Comparison of ENCODE assay signal across 13 mouse cellular contexts in the genomic region with DNA sequence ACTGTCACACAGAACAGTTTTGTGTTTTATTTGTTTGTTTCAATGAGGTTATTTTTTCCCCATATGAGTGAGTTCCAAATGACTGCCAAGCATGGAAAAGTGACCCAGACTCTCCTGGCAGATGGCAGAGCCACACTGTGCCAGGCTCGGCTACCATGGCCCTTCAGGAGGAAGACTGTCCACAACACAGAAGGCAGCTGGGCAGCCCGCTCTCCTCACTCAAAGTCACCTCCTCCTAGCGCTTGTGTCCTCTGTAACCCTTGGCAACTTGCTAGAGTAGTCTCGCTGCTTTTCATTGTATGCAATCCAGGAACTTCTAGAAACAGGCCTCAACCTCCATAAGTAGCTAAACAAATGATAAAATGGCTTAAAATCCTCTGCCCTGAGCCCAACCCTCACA.
A peak's percentile ranks its signal among the peaks of the same experiment; 100 is the strongest.
DNase-seq lines count a peak whose midpoint lies in the region; ATAC-seq and TF ChIP-seq lines count a peak whose summit lies in the region.
"Had no signal": no experiment of that assay in that cellular context is flagged by ENCODE, and none has a peak within 500 bp of the region (broad histone marks: within the 10 kb centered on the region; RNA-seq: fewer than 3 reads in every experiment).

No protein-coding gene starts in this region.

- WGBS in kidney, adult 2 months = 73% methylated on average over 4 of the region's 4 CpGs

- no peak for ATAC-seq in cerebellum, adult (ENCODE audit: insufficient number of reproducible peaks, low FRiP score, low TSS enrichment)

- intact Hi-C loops in left cerebral cortex, adult 2 months (cut with DNase I) = no loop called here

- no peaks in the 10 kb centered on the region for H3K27me3 ChIP-seq in kidney, adult 2 months (replicated peaks; ENCODE audit: control insufficient read depth, insufficient read depth, low read length)
- H3K27me3 ChIP-seq: limb, embryonic 12.5 days; neural tube, embryonic 12.5 days; stomach, embryonic 15.5 days had no signal

- H3K36me3 ChIP-seq in kidney, adult 2 months (ENCODE audit: control insufficient read depth, insufficient read depth, low read length) = no peaks in the 10 kb centered on the region
- H3K36me3 ChIP-seq: limb, embryonic 12.5 days; neural tube, embryonic 12.5 days; stomach, embryonic 15.5 days had no signal

- H3K4me3 ChIP-seq in left cerebral cortex, adult 2 months = no peak overlapping the region
- H3K4me3 ChIP-seq in kidney, adult 2 months (ENCODE audit: insufficient read depth, low read depth, low read length) = no peak overlapping the region
- H3K4me3 ChIP-seq: limb, embryonic 12.5 days; neural tube, embryonic 12.5 days; stomach, embryonic 15.5 days had no signal

- no peak for TF ChIP-seq POLR2A in kidney, adult 2 months (IDR thresholded peaks at IDR 0.05; ENCODE audit: low read depth, low read length)

- TF ChIP-seq CTCF in left cerebral cortex, adult 2 months (IDR thresholded peaks at IDR 0.05) = no peak
- TF ChIP-seq CTCF in kidney, adult 2 months (conservative IDR thresholded peaks at IDR 0.05; ENCODE audit: insufficient read depth, insufficient read length, low read depth, low read length) = no peak

- H3K27ac ChIP-seq in left cerebral cortex, adult 2 months = peak overlapping the region; percentile 28; the same call in 1 of the 2 replicates
- H3K27ac ChIP-seq in kidney, adult 2 months (ENCODE audit: insufficient read depth, low read depth, low read length) = no peak overlapping the region
- H3K27ac ChIP-seq: limb, embryonic 12.5 days; neural tube, embryonic 12.5 days; stomach, embryonic 15.5 days had no signal

- peak; percentile 8 for DNase-seq in cerebellum, adult 11 months
- DNase-seq in right cerebral cortex, adult 18-20 months = peak; percentile 49
- no peak for DNase-seq in right cerebral cortex, postnatal 4 days
- DNase-seq in left cerebral cortex, adult 2 months (ENCODE audit: extremely low spot score in 1 of 2, low spot score in 2 of 2) = peak in 1 of 2 experiments; percentile 34
- DNase-seq in kidney, adult 2 months = no peak
- no peak for DNase-seq in adrenal gland, adult (ENCODE audit: inconsistent age in 2 of 2, low spot score in 1 of 2)
- DNase-seq in urinary bladder, adult 2 months (ENCODE audit: low spot score) = no peak
- DNase-seq: kidney, adult 8-10 months; lung, embryonic 14.5 days had no signal

- H3K4me1 ChIP-seq in kidney, adult 2 months (ENCODE audit: control insufficient read depth, insufficient read depth, low read length) = no peaks in the 10 kb centered on the region
- H3K4me1 ChIP-seq: limb, embryonic 12.5 days; neural tube, embryonic 12.5 days; stomach, embryonic 15.5 days had no signal

Comparison
In these comparisons a context has a peak if more than half of its experiments do, and no peak if none do; other contexts are left out.
1. DNase-seq: peak in cerebellum, adult 11 months (single experiment) and right cerebral cortex, adult 18-20 months (single experiment); none in right cerebral cortex, postnatal 4 days (single experiment), kidney, adult 2 months (single experiment), adrenal gland, adult (0 of 2) and urinary bladder, adult 2 months (single experiment).